Mouse (Mus musculus): ENCODE measurements around the gene Wdr95. TPM values are rescaled to one million over a fixed set of nuclear protein-coding genes. Genes with fewer than 3 reads are reported as not detected.

The Wdr95 gene
- polyA plus RNA-seq, 2 experiments, result not detected

DNA sequence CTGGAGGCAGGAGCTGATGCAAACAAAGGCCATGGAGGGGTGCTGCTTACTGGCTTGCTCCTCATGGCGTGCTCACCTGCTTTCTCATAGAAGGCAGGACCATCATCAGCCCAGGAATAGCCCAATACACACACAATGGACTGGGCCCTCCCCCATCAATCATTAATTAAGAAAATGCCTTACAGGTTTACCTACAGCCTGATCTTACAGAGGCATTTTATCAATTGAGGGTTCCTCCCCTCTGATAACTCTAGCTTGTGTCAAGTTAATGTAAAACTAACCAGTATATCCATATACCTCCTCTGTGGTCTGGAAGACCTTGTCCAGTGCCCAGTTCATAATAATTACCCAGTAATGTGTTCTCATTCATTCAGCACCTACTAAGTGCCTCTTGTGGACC, 56.8 kb downstream of the Wdr95 start:
- Histone ChIP-seq H3K9ac (replicated peaks) (no peak overlapping the region), H3K4me3 (ENCODE audit: insufficient read depth in 1 of 2, low read depth in 2 of 2, low read length in 2 of 2) (no peak overlapping the region), H3K27me3 (ENCODE audit: control insufficient read depth, insufficient read depth, low read length) (no peaks in the 10 kb centered on the region), H3K36me3 (replicated peaks; ENCODE audit: control insufficient read depth, insufficient read depth, low read depth) (no peaks in the 10 kb centered on the region), H3K27ac (no peak overlapping the region), H3K4me2 (ENCODE audit: low read depth) (no peak overlapping the region), H3K4me1 (replicated peaks; ENCODE audit: control insufficient read depth in 2 of 2, insufficient read depth in 2 of 2, low read length in 1 of 2) (peaks cover 0 to 17% of the 10 kb centered on the region in 2 experiments; a peak in 2 of 4 replicates), H3K9me3 (ENCODE audit: control insufficient read depth, low read length) (no peaks in the 10 kb centered on the region)
- WGBS (ENCODE audit: insufficient replicate concordance), result 43% methylated on average over 1 of the region's 1 CpGs
- TF ChIP-seq EP300 (IDR thresholded peaks at IDR 0.05; ENCODE audit: low read depth) (no peak), CTCF (IDR thresholded peaks at IDR 0.05; ENCODE audit: low read depth) (no peak)
- ATAC-seq (ENCODE audit: insufficient read depth) (no peak), DNase-seq (ENCODE audit: low read depth in 3 of 3, low spot score in 3 of 3) (no peak)

DNA sequence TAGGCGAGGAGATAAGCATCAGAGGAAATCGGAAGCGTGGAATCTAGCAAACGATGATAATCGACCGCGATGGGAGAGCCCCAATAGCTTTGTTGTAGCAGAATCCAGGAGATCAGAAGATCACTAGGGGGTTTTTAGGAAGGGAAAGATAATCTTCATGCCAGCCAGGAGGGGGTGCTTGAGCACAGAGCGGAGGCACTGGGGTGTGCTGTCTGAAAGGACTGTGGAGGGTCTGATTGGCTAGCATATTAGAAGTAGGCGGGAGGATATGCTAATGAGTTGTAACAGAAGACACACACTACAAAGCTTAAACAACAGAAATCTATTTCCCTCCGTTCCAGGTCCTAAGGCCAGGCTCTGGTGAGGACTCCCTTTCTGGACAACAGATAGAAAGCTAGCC, 57.4 kb downstream of the Wdr95 start:
- TF ChIP-seq EP300 (IDR thresholded peaks at IDR 0.05; ENCODE audit: low read depth) (no peak), CTCF (IDR thresholded peaks at IDR 0.05; ENCODE audit: low read depth) (0 out of 2 replicates have a peak, but pooled peaks have one; percentile 16)
- Histone ChIP-seq H3K4me2 (ENCODE audit: low read depth) (no peak overlapping the region), H3K27me3 (ENCODE audit: control insufficient read depth, insufficient read depth, low read length) (no peaks in the 10 kb centered on the region), H3K9ac (replicated peaks) (no peak overlapping the region), H3K9me3 (ENCODE audit: control insufficient read depth, low read length) (no peaks in the 10 kb centered on the region), H3K4me3 (ENCODE audit: insufficient read depth in 1 of 2, low read depth in 2 of 2, low read length in 2 of 2) (no peak overlapping the region), H3K36me3 (replicated peaks; ENCODE audit: control insufficient read depth, insufficient read depth, low read depth) (no peaks in the 10 kb centered on the region), H3K4me1 (replicated peaks; ENCODE audit: control insufficient read depth in 2 of 2, insufficient read depth in 2 of 2, low read length in 1 of 2) (peaks cover 0 to 17% of the 10 kb centered on the region in 2 experiments; a peak in 2 of 4 replicates), H3K27ac (no peak overlapping the region)
- ATAC-seq (ENCODE audit: insufficient read depth) (no peak), DNase-seq (ENCODE audit: low read depth in 3 of 3, low spot score in 3 of 3) (no peak)
- 58% methylated on average over 10 of the region's 10 CpGs for WGBS (ENCODE audit: insufficient replicate concordance)

DNA sequence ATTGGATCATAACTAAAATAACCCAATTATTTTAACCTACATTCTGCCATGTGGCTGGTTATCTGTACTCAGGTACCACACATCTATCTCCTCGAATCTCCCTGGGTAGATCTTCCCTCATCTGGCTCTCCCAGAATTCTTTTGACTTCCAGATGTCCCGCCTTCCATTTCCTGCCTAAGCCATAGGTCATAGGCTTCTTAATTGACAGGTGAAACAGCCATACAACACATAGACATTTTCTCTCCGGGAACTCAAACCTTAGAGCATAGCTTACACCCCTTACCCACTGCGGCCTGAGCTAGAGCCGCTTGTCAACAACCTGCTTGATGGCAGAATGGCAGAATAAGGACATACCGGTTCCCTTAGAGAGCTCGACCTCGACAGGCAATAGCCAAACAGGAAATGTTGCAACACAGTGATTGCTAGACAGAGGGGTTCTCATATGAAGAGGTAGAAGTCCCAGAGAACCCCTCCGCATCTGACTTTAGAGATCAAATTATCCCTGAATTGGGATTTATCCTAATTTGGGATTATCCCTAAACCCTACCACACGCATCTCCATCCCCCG, 58.9 kb downstream of the Wdr95 start:
- Histone ChIP-seq H3K4me1 (replicated peaks; ENCODE audit: control insufficient read depth in 2 of 2, insufficient read depth in 2 of 2, low read length in 1 of 2) (peaks cover 0 to 17% of the 10 kb centered on the region in 2 experiments; a peak in 2 of 4 replicates), H3K36me3 (replicated peaks; ENCODE audit: control insufficient read depth, insufficient read depth, low read depth) (no peaks in the 10 kb centered on the region), H3K9me3 (ENCODE audit: control insufficient read depth, low read length) (no peaks in the 10 kb centered on the region), H3K4me3 (ENCODE audit: insufficient read depth in 1 of 2, low read depth in 2 of 2, low read length in 2 of 2) (no peak overlapping the region), H3K27ac (no peak overlapping the region), H3K9ac (replicated peaks) (no peak overlapping the region), H3K4me2 (ENCODE audit: low read depth) (no peak overlapping the region), H3K27me3 (ENCODE audit: control insufficient read depth, insufficient read depth, low read length) (no peaks in the 10 kb centered on the region)
- ATAC-seq (ENCODE audit: insufficient read depth), result no peak
- 37% methylated on average over 11 of the region's 11 CpGs for WGBS (ENCODE audit: insufficient replicate concordance)
- DNase-seq (ENCODE audit: low read depth in 3 of 3, low spot score in 3 of 3), result no peak
- TF ChIP-seq CTCF (IDR thresholded peaks at IDR 0.05; ENCODE audit: low read depth) (no peak), EP300 (IDR thresholded peaks at IDR 0.05; ENCODE audit: low read depth) (no peak)

DNA sequence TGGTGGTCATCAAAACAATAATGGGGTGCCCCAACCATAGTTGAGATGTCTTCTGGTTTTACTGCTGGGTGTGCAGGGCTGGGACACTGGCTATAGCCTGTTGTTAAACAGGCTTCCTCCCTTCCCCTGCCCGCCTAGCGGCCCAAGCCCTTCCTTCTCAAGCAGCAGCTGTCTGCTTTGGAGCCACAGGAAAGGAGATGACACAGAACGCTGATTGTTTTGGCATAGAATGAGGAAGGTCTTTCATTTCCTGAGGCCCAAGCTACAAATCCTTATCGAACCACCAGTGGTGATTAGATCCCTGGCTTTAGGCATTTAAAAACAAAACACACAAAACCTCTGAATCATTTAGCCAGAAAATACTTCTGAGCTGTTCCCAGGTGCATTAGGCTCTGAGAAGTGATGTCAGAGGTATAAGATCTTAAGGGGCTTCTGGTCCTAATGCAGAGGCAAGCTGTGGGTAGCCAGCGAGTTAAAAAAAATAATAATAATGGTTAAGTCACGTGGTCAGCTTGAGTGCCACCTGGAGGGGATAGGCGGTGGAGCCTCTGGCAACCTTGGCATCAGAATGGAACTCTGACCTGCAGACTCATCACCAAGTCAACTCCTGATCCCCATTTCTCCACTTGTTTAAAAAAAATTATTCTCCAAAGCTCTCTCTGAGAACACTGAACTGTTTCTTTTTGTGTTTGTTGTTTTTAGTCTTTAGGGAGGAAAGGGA, 60.5 kb downstream of the Wdr95 start:
- no peak overlapping the region for H3K9ac ChIP-seq (replicated peaks)
- TF ChIP-seq CTCF (IDR thresholded peaks at IDR 0.05; ENCODE audit: low read depth), result no peak
- no peak for TF ChIP-seq EP300 (IDR thresholded peaks at IDR 0.05; ENCODE audit: low read depth)
- no peak overlapping the region for H3K27ac ChIP-seq
- H3K27me3 ChIP-seq (ENCODE audit: control insufficient read depth, insufficient read depth, low read length), result no peaks in the 10 kb centered on the region
- ATAC-seq (ENCODE audit: insufficient read depth) (no peak), DNase-seq (ENCODE audit: low read depth in 3 of 3, low spot score in 3 of 3) (no peak)
- 17% methylated on average over 7 of the region's 7 CpGs for WGBS (ENCODE audit: insufficient replicate concordance)
- peaks cover 0 to 17% of the 10 kb centered on the region in 2 experiments; a peak in 2 of 4 replicates for H3K4me1 ChIP-seq (replicated peaks; ENCODE audit: control insufficient read depth in 2 of 2, insufficient read depth in 2 of 2, low read length in 1 of 2)
- H3K9me3 ChIP-seq (ENCODE audit: control insufficient read depth, low read length), result no peaks in the 10 kb centered on the region
- H3K4me3 ChIP-seq (ENCODE audit: insufficient read depth in 1 of 2, low read depth in 2 of 2, low read length in 2 of 2), result no peak overlapping the region
- no peak overlapping the region for H3K4me2 ChIP-seq (ENCODE audit: low read depth)
- no peaks in the 10 kb centered on the region for H3K36me3 ChIP-seq (replicated peaks; ENCODE audit: control insufficient read depth, insufficient read depth, low read depth)

DNA sequence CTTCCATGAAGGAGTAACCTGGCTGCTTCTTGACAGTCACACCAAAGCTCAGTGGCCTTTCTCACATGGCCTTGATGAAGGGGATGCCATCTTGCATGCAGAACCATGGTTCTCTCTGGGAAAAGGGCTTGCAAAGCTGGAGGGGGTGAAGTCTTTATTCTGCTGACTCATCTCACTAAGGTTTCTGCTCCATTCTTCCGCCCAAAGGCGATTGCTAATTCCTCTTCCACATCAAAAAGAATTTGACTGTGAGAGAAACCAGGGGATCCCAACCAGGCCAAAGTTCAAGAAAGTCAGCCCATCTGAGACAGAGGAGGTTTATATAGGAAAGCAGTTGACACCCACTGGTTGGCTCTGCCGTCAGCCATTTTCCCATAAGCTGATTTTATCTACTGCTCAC, 61.5 kb downstream of the Wdr95 start:
- ATAC-seq (ENCODE audit: insufficient read depth) (no peak), DNase-seq (ENCODE audit: low read depth in 3 of 3, low spot score in 3 of 3) (no peak)
- WGBS (ENCODE audit: insufficient replicate concordance), result 25% methylated on average over 3 of the region's 3 CpGs
- H3K27ac ChIP-seq, result no peak overlapping the region
- no peaks in the 10 kb centered on the region for H3K36me3 ChIP-seq (replicated peaks; ENCODE audit: control insufficient read depth, insufficient read depth, low read depth)
- no peak overlapping the region for H3K4me3 ChIP-seq (ENCODE audit: insufficient read depth in 1 of 2, low read depth in 2 of 2, low read length in 2 of 2)
- no peak overlapping the region for H3K4me2 ChIP-seq (ENCODE audit: low read depth)
- H3K4me1 ChIP-seq (replicated peaks; ENCODE audit: control insufficient read depth in 2 of 2, insufficient read depth in 2 of 2, low read length in 1 of 2), result peaks cover 0 to 15% of the 10 kb centered on the region in 2 experiments; a peak in 2 of 4 replicates
- no peaks in the 10 kb centered on the region for H3K9me3 ChIP-seq (ENCODE audit: control insufficient read depth, low read length)
- TF ChIP-seq CTCF (IDR thresholded peaks at IDR 0.05; ENCODE audit: low read depth), result no peak
- H3K27me3 ChIP-seq (ENCODE audit: control insufficient read depth, insufficient read depth, low read length), result no peaks in the 10 kb centered on the region
- no peak overlapping the region for H3K9ac ChIP-seq (replicated peaks)

Measured in liver, embryonic 14.5 days (tissue).